Mouse (Mus musculus): ENCODE data around the gene 1700019D03Rik. TPM values are rescaled to one million over a fixed set of nuclear protein-coding genes. Genes with fewer than 3 reads are reported as not detected.

Gene 1700019D03Rik
- total and polyA plus RNA-seq, 3 experiments = 1.2 to 2.0 (median 1.6) TPM

- no peak overlapping the region for H3K27ac ChIP-seq
- no peaks in the 10 kb centered on the region for H3K4me1 ChIP-seq (ENCODE audit: control insufficient read depth, insufficient read depth, low read length)
- no peak overlapping the region for H3K9ac ChIP-seq (ENCODE audit: low read depth, low read length)
- H3K36me3 ChIP-seq (ENCODE audit: control insufficient read depth, insufficient read depth, low read length) = no peaks in the 10 kb centered on the region
- no peak overlapping the region for H3K4me3 ChIP-seq
- no peaks in the 10 kb centered on the region for H3K27me3 ChIP-seq (ENCODE audit: control insufficient read depth, insufficient read depth, low read length)
- TF ChIP-seq CTCF (IDR thresholded peaks at IDR 0.05) (peak; percentile 82), EP300 (IDR thresholded peaks at IDR 0.05; ENCODE audit: insufficient read depth, low read depth, low read length) (no peak), POLR2A (IDR thresholded peaks at IDR 0.05; ENCODE audit: insufficient read depth, low read depth, low read length) (no peak)
- H3K79me2 ChIP-seq (replicated peaks; ENCODE audit: control insufficient read depth, insufficient read depth, low read length) = no peaks in the 10 kb centered on the region
- DNase-seq = peak; percentile 26 to 66
- WGBS = 36% methylated on average over 9 of the region's 9 CpGs
- intact Hi-C loops (cut with DNase I) = loop anchor here (1.0 to 2.0 kb wide), 2 partner anchors 219 to 299 kb away; partner anchors contain the start of genes Asdurf, Asnsd1 and Gm28551
Measured at GRCm38 (mm10) chr1:53053087-53054022, 33.4 kb upstream of the 1700019D03Rik start.

DNA sequence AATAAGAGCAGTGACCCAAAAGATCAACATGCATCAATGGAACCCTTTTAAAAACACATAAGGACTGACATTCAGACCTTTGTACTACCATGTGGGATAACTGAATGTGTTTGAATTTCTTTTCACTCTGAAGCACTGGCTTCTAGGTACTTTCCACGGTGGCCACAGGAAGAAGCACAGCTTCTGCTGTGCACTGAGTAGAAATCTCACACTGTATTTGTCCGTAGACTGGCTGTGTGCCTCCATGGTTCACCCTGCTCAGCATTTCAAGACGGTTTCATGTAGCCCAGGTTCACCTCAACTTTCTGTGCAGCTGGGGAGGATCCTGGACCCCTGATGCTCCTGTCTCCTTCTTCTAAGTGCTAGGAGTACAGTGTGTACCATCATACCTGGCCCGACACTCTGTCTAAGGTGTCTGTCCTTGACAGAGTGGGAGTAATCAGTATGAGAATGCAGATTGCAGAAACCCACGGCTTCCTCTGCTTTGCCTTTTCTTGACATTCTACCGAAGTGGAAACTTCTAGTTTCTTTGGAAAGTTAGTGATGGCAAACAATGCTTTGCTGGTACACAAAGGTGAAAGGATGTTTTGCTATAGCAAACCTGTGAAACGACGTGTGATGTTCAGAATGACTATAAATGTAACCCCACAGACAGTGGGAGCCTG lies 29.9 kb upstream of the 1700019D03Rik start:
- Histone ChIP-seq H3K27ac (no peak overlapping the region), H3K36me3 (ENCODE audit: control insufficient read depth, insufficient read depth, low read length) (no peaks in the 10 kb centered on the region), H3K4me3 (no peak overlapping the region), H3K79me2 (replicated peaks; ENCODE audit: control insufficient read depth, insufficient read depth, low read length) (no peaks in the 10 kb centered on the region), H3K4me1 (ENCODE audit: control insufficient read depth, insufficient read depth, low read length) (no peaks in the 10 kb centered on the region), H3K27me3 (ENCODE audit: control insufficient read depth, insufficient read depth, low read length) (no peaks in the 10 kb centered on the region), H3K9ac (ENCODE audit: low read depth, low read length) (no peak overlapping the region)
- intact Hi-C loops (cut with DNase I) = no loop called here
- 76% methylated on average over 8 of the region's 8 CpGs for WGBS
- no peak for DNase-seq
- TF ChIP-seq CTCF (IDR thresholded peaks at IDR 0.05) (no peak), EP300 (IDR thresholded peaks at IDR 0.05; ENCODE audit: insufficient read depth, low read depth, low read length) (no peak), POLR2A (IDR thresholded peaks at IDR 0.05; ENCODE audit: insufficient read depth, low read depth, low read length) (no peak)

GRCm38 (mm10) chr1:53037443-53037871 lies 17.5 kb upstream of the 1700019D03Rik start:
- Histone ChIP-seq H3K36me3 (ENCODE audit: control insufficient read depth, insufficient read depth, low read length) (no peaks in the 10 kb centered on the region), H3K9ac (ENCODE audit: low read depth, low read length) (no peak overlapping the region), H3K4me3 (no peak overlapping the region), H3K27ac (no peak overlapping the region), H3K27me3 (ENCODE audit: control insufficient read depth, insufficient read depth, low read length) (no peaks in the 10 kb centered on the region), H3K4me1 (ENCODE audit: control insufficient read depth, insufficient read depth, low read length) (no peaks in the 10 kb centered on the region), H3K79me2 (replicated peaks; ENCODE audit: control insufficient read depth, insufficient read depth, low read length) (no peaks in the 10 kb centered on the region)
- WGBS = 64% methylated on average over 5 of the region's 5 CpGs
- DNase-seq = peak in 1 of 2 experiments; percentile 9
- intact Hi-C loops (cut with DNase I) = no loop called here
- TF ChIP-seq EP300 (IDR thresholded peaks at IDR 0.05; ENCODE audit: insufficient read depth, low read depth, low read length) (no peak), CTCF (IDR thresholded peaks at IDR 0.05) (no peak), POLR2A (IDR thresholded peaks at IDR 0.05; ENCODE audit: insufficient read depth, low read depth, low read length) (no peak)

DNA sequence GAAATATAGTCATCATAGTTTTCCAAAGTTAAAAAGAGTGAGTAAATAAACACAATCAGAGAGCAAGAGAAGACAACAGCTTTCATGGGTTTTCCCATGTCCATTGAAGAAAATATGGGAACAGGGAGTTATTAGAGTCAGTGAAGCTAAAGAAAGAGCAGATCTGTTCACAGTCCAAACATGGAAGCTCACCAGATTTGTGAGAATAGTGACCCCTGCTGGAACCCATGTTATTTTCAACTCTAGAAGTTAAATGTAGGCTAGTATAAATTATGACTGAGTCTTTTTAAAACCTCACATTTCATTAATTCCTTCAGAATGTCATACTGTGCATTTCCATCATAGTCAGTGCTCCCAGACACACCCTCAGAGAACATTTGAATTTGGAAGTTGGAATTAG lies 12.6 kb upstream of the 1700019D03Rik start:
- Histone ChIP-seq H3K36me3 (ENCODE audit: control insufficient read depth, insufficient read depth, low read length) (no peaks in the 10 kb centered on the region), H3K4me1 (ENCODE audit: control insufficient read depth, insufficient read depth, low read length) (no peaks in the 10 kb centered on the region), H3K4me3 (no peak overlapping the region), H3K79me2 (replicated peaks; ENCODE audit: control insufficient read depth, insufficient read depth, low read length) (no peaks in the 10 kb centered on the region), H3K27ac (no peak overlapping the region), H3K27me3 (ENCODE audit: control insufficient read depth, insufficient read depth, low read length) (no peaks in the 10 kb centered on the region), H3K9ac (ENCODE audit: low read depth, low read length) (no peak overlapping the region)
- intact Hi-C loops (cut with DNase I) = no loop called here
- no peak for DNase-seq
- no peak for TF ChIP-seq POLR2A (IDR thresholded peaks at IDR 0.05; ENCODE audit: insufficient read depth, low read depth, low read length)
- peak; percentile 58 for TF ChIP-seq CTCF (IDR thresholded peaks at IDR 0.05)
- TF ChIP-seq EP300 (IDR thresholded peaks at IDR 0.05; ENCODE audit: insufficient read depth, low read depth, low read length) = no peak

- Histone ChIP-seq H3K27me3 (ENCODE audit: control insufficient read depth, insufficient read depth, low read length) (no peaks in the 10 kb centered on the region), H3K4me1 (ENCODE audit: control insufficient read depth, insufficient read depth, low read length) (no peaks in the 10 kb centered on the region), H3K4me3 (no peak overlapping the region), H3K9ac (ENCODE audit: low read depth, low read length) (no peak overlapping the region), H3K36me3 (ENCODE audit: control insufficient read depth, insufficient read depth, low read length) (no peaks in the 10 kb centered on the region), H3K79me2 (replicated peaks; ENCODE audit: control insufficient read depth, insufficient read depth, low read length) (no peaks in the 10 kb centered on the region), H3K27ac (no peak overlapping the region)
- WGBS = 52% methylated on average over 3 of the region's 3 CpGs
- intact Hi-C loops (cut with DNase I) = no loop called here
- TF ChIP-seq POLR2A (IDR thresholded peaks at IDR 0.05; ENCODE audit: insufficient read depth, low read depth, low read length) (no peak), EP300 (IDR thresholded peaks at IDR 0.05; ENCODE audit: insufficient read depth, low read depth, low read length) (no peak), CTCF (IDR thresholded peaks at IDR 0.05) (no peak)
- DNase-seq = no peak
Measured at GRCm38 (mm10) chr1:53018746-53019505, 1.1 kb downstream of the 1700019D03Rik start.

Data from heart, adult 2 months (tissue).